Mouse (Mus musculus): ENCODE results near the gene Pttg1ip. TPM values are rescaled to one million over a fixed set of nuclear protein-coding genes. Genes with fewer than 3 reads are reported as not detected.
A peak's percentile ranks its signal among the peaks of the same experiment; 100 is the strongest.

Pttg1ip gene
- polyA plus RNA-seq, 1 experiment from 2014 or later, result 127 TPM

DNA sequence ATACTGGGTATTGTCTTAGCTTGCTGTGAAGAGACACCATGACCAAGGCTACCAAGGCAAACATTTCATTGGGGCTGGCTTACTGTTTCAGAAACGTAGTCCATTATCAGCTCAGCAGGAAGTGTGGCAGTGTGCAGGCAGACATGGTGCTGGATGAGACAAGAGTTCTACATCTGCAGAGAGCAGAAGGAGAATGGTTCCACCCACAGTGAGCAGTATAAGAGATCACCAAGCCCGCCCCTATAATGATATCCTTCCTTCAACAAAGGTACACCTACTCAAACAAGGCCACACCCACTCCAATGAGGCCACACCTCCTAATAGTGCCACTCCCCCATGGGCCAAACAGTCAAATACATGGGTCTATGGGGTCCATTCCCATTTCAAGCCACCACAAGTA is 20.0 kb upstream of the Pttg1ip start:
- WGBS, result 62% methylated on average over 2 of the region's 2 CpGs
- no peak overlapping the region for H3K4me2 ChIP-seq (ENCODE audit: low read depth, low read length)
- ATAC-seq (ENCODE audit: low read depth), result no peak
- H3K36me3 ChIP-seq (ENCODE audit: control insufficient read depth, insufficient read depth, low read length), result no peaks in the 10 kb centered on the region
- H3K9me3 ChIP-seq (ENCODE audit: control insufficient read depth, low read length), result no peaks in the 10 kb centered on the region
- H3K9ac ChIP-seq (ENCODE audit: low read length), result no peak overlapping the region
- H3K27me3 ChIP-seq (ENCODE audit: control insufficient read depth, insufficient read depth, low read depth, low read length), result no peaks in the 10 kb centered on the region
- no peaks in the 10 kb centered on the region for H3K4me1 ChIP-seq (replicated peaks; ENCODE audit: control insufficient read depth, insufficient read depth, low read length)
- H3K4me3 ChIP-seq (ENCODE audit: low read length), result no peak overlapping the region
- no peak overlapping the region for H3K27ac ChIP-seq (ENCODE audit: low read length)

DNA sequence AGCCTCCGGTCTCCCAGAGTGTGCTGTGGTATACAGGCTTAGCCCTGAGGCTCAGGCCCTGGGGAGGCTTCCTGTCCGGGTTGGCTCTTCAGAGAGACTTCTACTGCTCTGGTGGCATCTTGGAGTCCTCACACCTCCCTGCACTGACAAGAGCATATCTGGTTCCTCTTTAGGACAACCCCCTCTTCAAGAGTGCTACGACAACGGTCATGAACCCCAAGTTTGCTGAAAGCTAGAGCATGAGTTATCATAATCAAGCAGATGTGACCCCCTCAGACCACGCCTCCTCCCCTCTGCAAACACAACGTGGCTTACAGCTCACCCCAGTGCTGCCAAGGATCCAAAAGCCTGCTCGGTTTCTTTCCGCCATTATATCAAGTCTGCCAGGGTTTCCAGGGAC is 16.5 kb upstream of the Pttg1ip start:
- Histone ChIP-seq H3K4me3 (ENCODE audit: low read length) (no peak overlapping the region), H3K27ac (ENCODE audit: low read length) (no peak overlapping the region), H3K9ac (ENCODE audit: low read length) (no peak overlapping the region), H3K4me1 (replicated peaks; ENCODE audit: control insufficient read depth, insufficient read depth, low read length) (peaks cover 4% of the 10 kb centered on the region; the same call in 1 of the 2 replicates), H3K27me3 (ENCODE audit: control insufficient read depth, insufficient read depth, low read depth, low read length) (no peaks in the 10 kb centered on the region), H3K4me2 (ENCODE audit: low read depth, low read length) (no peak overlapping the region), H3K36me3 (ENCODE audit: control insufficient read depth, insufficient read depth, low read length) (no peaks in the 10 kb centered on the region), H3K9me3 (ENCODE audit: control insufficient read depth, low read length) (no peaks in the 10 kb centered on the region)
- WGBS, result 72% methylated on average over 8 of the region's 8 CpGs
- ATAC-seq (ENCODE audit: low read depth), result no peak

DNA sequence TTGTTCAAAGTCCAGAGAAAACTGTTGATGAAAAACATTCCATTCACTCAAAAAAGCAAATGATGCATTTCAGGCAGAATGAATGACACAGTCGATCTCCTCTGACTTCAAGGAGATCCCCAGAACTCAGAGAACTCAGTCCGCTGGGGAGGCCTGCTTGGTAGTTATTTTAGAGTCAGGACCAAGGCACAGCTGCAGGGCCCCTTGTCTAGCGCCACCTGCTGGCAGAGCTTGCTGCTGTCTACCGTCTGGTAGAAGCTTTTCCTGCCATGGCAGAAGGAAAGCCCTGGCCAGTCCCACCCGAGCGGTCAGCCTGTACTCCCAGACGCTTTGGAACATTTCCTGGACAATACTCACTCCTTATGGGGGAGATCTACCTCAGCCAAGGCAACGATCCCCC is 14.9 kb upstream of the Pttg1ip start:
- ATAC-seq (ENCODE audit: low read depth), result peak; percentile 60

DNA sequence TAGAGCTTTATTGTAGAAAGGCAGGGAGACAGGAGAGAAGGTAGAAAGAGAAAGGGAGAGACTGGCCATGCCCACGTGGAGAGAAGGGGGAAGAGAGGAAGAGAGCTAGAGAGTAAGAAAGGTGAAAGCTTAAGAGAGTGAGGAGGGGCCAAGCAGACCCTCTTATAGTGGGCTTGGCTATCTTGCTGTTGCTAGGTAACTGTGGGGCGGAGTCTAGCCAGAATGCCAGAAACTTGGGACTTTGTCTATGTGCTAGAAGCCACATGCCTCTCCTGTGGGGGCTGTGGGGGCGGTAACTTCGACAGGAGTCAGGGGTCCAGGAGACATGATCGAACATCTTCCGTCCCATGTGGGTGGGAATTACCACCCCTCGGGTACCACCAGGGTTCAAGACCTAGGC is 12.0 kb upstream of the Pttg1ip start:
- H3K4me1 ChIP-seq (replicated peaks; ENCODE audit: control insufficient read depth, insufficient read depth, low read length), result peaks cover 4% of the 10 kb centered on the region; the same call in 1 of the 2 replicates
- H3K36me3 ChIP-seq (ENCODE audit: control insufficient read depth, insufficient read depth, low read length), result no peaks in the 10 kb centered on the region
- no peaks in the 10 kb centered on the region for H3K27me3 ChIP-seq (ENCODE audit: control insufficient read depth, insufficient read depth, low read depth, low read length)
- no peak overlapping the region for H3K4me3 ChIP-seq (ENCODE audit: low read length)
- 29% methylated on average over 7 of the region's 7 CpGs for WGBS
- no peak overlapping the region for H3K9ac ChIP-seq (ENCODE audit: low read length)
- H3K9me3 ChIP-seq (ENCODE audit: control insufficient read depth, low read length), result no peaks in the 10 kb centered on the region
- H3K27ac ChIP-seq (ENCODE audit: low read length), result 0 out of 2 replicates have a peak overlapping the region, but pooled peaks have one; percentile 20
- H3K4me2 ChIP-seq (ENCODE audit: low read depth, low read length), result no peak overlapping the region
- ATAC-seq (ENCODE audit: low read depth), result peak; percentile 39

More for the DNA sequence above, 14.9 kb upstream of the Pttg1ip start:
- Histone ChIP-seq H3K4me2 (ENCODE audit: low read depth, low read length) (no peak overlapping the region), H3K27ac (ENCODE audit: low read length) (no peak overlapping the region), H3K27me3 (ENCODE audit: control insufficient read depth, insufficient read depth, low read depth, low read length) (no peaks in the 10 kb centered on the region), H3K4me1 (replicated peaks; ENCODE audit: control insufficient read depth, insufficient read depth, low read length) (peaks cover 4% of the 10 kb centered on the region; the same call in 1 of the 2 replicates), H3K4me3 (ENCODE audit: low read length) (no peak overlapping the region), H3K9ac (ENCODE audit: low read length) (no peak overlapping the region), H3K9me3 (ENCODE audit: control insufficient read depth, low read length) (no peaks in the 10 kb centered on the region), H3K36me3 (ENCODE audit: control insufficient read depth, insufficient read depth, low read length) (no peaks in the 10 kb centered on the region)
- 28% methylated on average over 8 of the region's 8 CpGs for WGBS

DNA sequence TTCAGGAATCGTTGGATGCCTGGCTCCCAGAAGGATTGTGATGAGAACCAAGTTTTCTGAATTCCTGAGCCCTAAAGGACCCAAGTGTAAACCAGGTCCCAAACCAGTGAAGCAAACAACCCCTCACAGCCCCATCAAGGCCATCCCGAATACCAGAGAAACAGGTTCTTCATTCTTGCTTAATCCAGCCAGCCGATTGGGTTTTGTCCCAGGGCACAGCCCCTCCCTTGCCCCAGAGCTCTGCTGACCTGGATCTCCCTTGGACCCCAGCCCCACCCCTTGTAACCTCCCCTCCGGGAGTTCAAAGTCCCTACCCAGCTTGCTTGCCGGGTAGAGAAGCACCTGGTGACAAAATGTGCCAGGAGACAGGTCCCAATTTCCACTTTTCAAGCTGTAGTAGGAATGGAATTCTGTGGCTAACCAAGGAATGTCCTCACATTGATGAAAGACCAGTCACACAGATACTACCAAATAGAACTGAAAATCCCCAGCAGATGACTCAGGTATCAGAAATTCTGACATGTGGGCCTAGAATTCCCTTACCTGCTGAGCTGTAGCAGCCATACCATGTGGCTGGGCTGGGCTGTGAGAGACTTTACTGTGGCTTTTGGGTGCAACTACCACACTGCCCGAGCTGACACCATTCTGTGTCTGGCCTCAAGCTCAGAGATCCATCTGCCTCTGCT is 11.4 kb upstream of the Pttg1ip start:
- Histone ChIP-seq H3K27me3 (ENCODE audit: control insufficient read depth, insufficient read depth, low read depth, low read length) (no peaks in the 10 kb centered on the region), H3K36me3 (ENCODE audit: control insufficient read depth, insufficient read depth, low read length) (no peaks in the 10 kb centered on the region), H3K9ac (ENCODE audit: low read length) (no peak overlapping the region), H3K4me2 (ENCODE audit: low read depth, low read length) (no peak overlapping the region), H3K27ac (ENCODE audit: low read length) (no peak overlapping the region), H3K4me3 (ENCODE audit: low read length) (no peak overlapping the region), H3K9me3 (ENCODE audit: control insufficient read depth, low read length) (no peaks in the 10 kb centered on the region), H3K4me1 (replicated peaks; ENCODE audit: control insufficient read depth, insufficient read depth, low read length) (peaks cover 4% of the 10 kb centered on the region; the same call in 1 of the 2 replicates)
- ATAC-seq (ENCODE audit: low read depth), result peak; percentile 39; the same call in 1 of the 2 replicates
- 30% methylated on average over 6 of the region's 6 CpGs for WGBS

DNA sequence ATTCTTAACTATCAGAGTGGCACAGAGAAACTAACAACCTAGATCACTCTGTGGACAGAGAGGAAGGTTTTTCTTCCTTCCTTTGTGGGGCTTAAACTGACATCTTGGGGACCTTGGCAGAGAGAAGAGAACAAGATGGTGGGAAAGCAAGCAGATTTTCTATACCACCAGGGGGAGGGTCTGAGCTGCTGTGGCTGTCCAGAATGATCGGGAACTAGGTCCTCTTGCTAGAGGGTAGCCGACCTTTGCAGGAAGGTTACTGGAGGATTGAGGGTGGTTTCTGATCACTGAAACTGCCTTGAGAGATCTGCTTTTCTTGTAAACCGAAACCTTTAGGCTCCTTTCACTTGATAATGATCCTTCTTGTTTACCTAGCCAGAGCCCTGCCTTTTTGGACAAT is 9.3 kb upstream of the Pttg1ip start:
- no peaks in the 10 kb centered on the region for H3K36me3 ChIP-seq (ENCODE audit: control insufficient read depth, insufficient read depth, low read length)
- H3K4me2 ChIP-seq (ENCODE audit: low read depth, low read length), result no peak overlapping the region
- no peak overlapping the region for H3K9ac ChIP-seq (ENCODE audit: low read length)
- peaks cover 4% of the 10 kb centered on the region; the same call in 1 of the 2 replicates for H3K4me1 ChIP-seq (replicated peaks; ENCODE audit: control insufficient read depth, insufficient read depth, low read length)
- no peaks in the 10 kb centered on the region for H3K27me3 ChIP-seq (ENCODE audit: control insufficient read depth, insufficient read depth, low read depth, low read length)
- no peak for ATAC-seq (ENCODE audit: low read depth)
- WGBS, result 15% methylated on average over 3 of the region's 3 CpGs
- H3K4me3 ChIP-seq (ENCODE audit: low read length), result no peak overlapping the region
- no peak overlapping the region for H3K27ac ChIP-seq (ENCODE audit: low read length)
- H3K9me3 ChIP-seq (ENCODE audit: control insufficient read depth, low read length), result no peaks in the 10 kb centered on the region

DNA sequence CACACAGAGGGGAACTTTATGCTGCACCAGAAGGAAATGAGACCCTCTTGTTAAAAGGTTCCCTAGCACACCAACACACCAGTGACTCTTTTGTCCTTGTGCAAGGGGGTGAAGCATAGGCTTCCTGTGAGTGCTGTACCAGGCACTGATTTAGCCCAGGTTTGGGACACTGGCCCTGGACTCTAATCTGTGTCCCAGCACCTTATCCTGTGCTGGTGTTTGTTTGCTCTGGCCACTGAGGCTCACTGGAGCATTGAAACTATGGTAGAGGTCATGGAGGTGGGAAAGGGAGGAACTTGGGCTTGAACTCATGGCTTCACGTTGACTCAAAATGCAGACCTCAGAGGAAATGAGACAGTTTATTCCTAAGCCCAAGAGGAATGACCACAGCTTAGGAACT is 8.4 kb upstream of the Pttg1ip start:
- no peaks in the 10 kb centered on the region for H3K9me3 ChIP-seq (ENCODE audit: control insufficient read depth, low read length)
- WGBS, result 63% methylated on average over 1 of the region's 1 CpGs
- no peak overlapping the region for H3K27ac ChIP-seq (ENCODE audit: low read length)
- H3K4me1 ChIP-seq (replicated peaks; ENCODE audit: control insufficient read depth, insufficient read depth, low read length), result peaks cover 4% of the 10 kb centered on the region; the same call in 1 of the 2 replicates
- ATAC-seq (ENCODE audit: low read depth), result no peak
- no peak overlapping the region for H3K4me3 ChIP-seq (ENCODE audit: low read length)
- H3K36me3 ChIP-seq (ENCODE audit: control insufficient read depth, insufficient read depth, low read length), result no peaks in the 10 kb centered on the region
- H3K27me3 ChIP-seq (ENCODE audit: control insufficient read depth, insufficient read depth, low read depth, low read length), result no peaks in the 10 kb centered on the region
- H3K9ac ChIP-seq (ENCODE audit: low read length), result no peak overlapping the region
- H3K4me2 ChIP-seq (ENCODE audit: low read depth, low read length), result no peak overlapping the region

DNA sequence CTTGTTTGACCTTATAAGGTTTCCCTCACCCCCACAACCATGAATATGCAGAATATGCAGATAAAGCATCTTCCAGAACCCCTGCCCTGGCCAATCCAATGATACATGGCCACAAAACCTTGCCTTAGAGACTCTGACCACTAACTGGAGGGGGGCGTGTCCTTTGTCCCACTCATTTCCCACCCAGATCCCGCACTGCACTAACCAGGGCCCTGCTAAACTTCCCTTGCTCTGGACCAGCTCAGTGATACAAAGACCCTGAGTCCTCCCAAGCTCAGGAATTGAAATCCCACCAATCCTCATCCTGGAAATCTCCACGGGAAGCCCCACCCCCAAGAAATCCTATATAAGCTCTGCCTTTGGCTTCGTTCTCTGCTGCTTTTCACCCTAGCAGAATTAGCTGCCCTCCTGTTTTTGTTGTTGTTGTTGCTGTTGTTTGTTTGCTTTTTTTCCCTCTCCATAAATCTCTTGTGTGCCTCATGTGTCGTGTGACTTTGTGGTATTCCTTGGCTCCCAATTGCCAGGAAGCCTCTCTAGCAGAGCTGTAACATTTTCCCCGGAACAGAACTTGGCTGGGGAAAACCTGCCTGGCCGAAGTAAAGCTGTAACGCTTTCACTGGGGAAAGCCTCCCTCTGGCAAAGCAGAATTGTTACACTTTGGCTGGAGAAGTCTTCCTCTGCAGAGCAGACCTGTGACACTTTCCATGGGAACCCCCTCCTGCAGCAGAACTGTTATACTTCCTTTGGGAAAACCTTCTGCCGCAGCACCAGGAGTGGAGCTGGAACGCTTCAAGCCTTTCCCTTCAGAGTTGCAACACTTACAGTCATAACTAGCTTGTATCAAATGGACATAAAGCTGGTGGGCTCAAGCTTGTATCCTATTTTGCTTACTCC is 1.2 kb upstream of the Pttg1ip start:
- 53% methylated on average over 10 of the region's 10 CpGs for WGBS
- no peak overlapping the region for H3K4me3 ChIP-seq (ENCODE audit: low read length)
- H3K36me3 ChIP-seq (ENCODE audit: control insufficient read depth, insufficient read depth, low read length), result no peaks in the 10 kb centered on the region; the same call in 1 of the 2 replicates
- peaks cover 23% of the 10 kb centered on the region for H3K4me1 ChIP-seq (replicated peaks; ENCODE audit: control insufficient read depth, insufficient read depth, low read length)
- no peak overlapping the region for H3K27ac ChIP-seq (ENCODE audit: low read length)
- H3K9me3 ChIP-seq (ENCODE audit: control insufficient read depth, low read length), result no peaks in the 10 kb centered on the region
- no peak overlapping the region for H3K9ac ChIP-seq (ENCODE audit: low read length)
- H3K27me3 ChIP-seq (ENCODE audit: control insufficient read depth, insufficient read depth, low read depth, low read length), result no peaks in the 10 kb centered on the region
- no peak for ATAC-seq (ENCODE audit: low read depth)
- H3K4me2 ChIP-seq (ENCODE audit: low read depth, low read length), result no peak overlapping the region

DNA sequence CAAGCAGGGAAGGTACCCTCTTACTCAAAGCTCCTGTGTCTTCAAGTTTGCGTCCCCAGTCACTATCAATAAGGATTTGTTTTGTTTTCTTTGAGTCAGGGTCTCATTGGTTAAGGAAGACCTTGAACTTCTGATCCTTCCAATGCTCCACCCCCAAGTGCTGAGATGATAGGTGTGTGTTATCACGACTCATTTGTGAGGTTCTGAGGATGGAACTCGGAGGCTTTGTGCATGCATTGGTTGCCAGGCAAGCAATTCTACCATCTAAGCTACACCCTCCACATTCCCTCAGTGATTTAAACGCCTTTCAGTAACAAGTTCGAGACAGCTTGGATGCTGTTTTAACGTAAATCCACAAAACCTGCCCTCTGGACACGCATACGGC is 505 bp upstream of the Pttg1ip start:
- peak; percentile 0; the same call in 1 of the 2 replicates for ATAC-seq (ENCODE audit: low read depth)
- no peaks in the 10 kb centered on the region for H3K9me3 ChIP-seq (ENCODE audit: control insufficient read depth, low read length)
- 0 out of 2 replicates have a peak overlapping the region, but pooled peaks have one; percentile 21 for H3K27ac ChIP-seq (ENCODE audit: low read length)
- H3K4me3 ChIP-seq (ENCODE audit: low read length), result peak overlapping the region; percentile 92
- H3K4me1 ChIP-seq (replicated peaks; ENCODE audit: control insufficient read depth, insufficient read depth, low read length), result peaks cover 23% of the 10 kb centered on the region
- 4% methylated on average over 8 of the region's 8 CpGs for WGBS
- peak overlapping the region; percentile 87 for H3K4me2 ChIP-seq (ENCODE audit: low read depth, low read length)
- H3K27me3 ChIP-seq (ENCODE audit: control insufficient read depth, insufficient read depth, low read depth, low read length), result no peaks in the 10 kb centered on the region
- no peaks in the 10 kb centered on the region; the same call in 1 of the 2 replicates for H3K36me3 ChIP-seq (ENCODE audit: control insufficient read depth, insufficient read depth, low read length)
- H3K9ac ChIP-seq (ENCODE audit: low read length), result peak overlapping the region; percentile 71
